Mouse (Mus musculus) embryo, embryonic 11.5 days (tissue): ENCODE results near the gene Caln1.
"Not testable (repeated sequence)": the region's sequence is repeated elsewhere in the genome, so short reads cannot be mapped to it uniquely, and the experiment has no call there.

Experiments
- DNase-seq: peaks from one replicate; pipeline ENCODE4 v3.0.0-alpha.2; 2012; ENCODE audit warnings: low read depth, low spot score

The Caln1 gene

DNA sequence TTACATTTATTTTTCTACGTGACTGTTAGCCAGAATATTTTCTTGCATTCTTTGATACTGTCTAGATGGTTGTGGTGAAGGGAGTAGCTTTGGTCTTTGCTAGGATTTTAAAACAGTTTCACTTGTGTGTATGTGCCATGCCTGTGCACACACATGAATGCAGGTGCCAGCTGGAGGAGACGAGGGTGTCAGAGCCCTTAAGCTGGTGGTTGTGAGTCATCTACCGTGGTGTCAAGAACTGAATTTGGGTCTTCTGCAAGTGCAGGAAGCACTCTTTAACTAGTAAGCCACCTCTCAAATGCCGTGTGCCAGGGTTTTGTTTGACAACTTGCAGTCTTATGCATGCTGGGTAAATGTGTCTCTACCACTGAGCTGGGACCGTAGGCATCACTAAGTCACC is 178.2 kb downstream of the Caln1 start:
- DNase-seq, result no peak

GRCm38 (mm10) chr5:130553916-130554315 is 184.7 kb downstream of the Caln1 start:
- DNase-seq, result no peak

DNA sequence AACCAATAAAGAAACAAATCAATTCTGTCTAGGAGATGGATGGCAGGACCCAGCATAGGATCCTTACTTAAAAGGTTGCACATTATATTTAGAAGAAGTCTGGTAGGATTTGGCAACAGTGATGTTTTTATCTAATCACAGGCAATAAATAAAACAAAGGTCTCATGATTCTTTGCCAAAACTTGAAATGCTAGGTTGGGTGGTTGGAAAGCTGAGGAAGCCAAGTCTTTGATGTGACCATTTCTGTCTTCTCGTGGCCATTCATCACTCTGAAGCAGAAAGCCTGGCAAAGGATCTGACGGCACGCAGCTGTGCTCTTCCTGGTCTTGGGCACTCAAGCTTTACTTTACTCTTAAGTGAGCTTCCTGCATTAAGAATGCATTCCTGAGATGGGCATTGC is 193.9 kb downstream of the Caln1 start:
- no peak for DNase-seq

GRCm38 (mm10) chr5:130566002-130566401 is 196.7 kb downstream of the Caln1 start:
- no peak for DNase-seq

- DNase-seq, result no peak
Measured at GRCm38 (mm10) chr5:130577581-130577980, 208.3 kb downstream of the Caln1 start.

- DNase-seq, result no peak
Measured at GRCm38 (mm10) chr5:130584042-130584441, 214.8 kb downstream of the Caln1 start.

DNA sequence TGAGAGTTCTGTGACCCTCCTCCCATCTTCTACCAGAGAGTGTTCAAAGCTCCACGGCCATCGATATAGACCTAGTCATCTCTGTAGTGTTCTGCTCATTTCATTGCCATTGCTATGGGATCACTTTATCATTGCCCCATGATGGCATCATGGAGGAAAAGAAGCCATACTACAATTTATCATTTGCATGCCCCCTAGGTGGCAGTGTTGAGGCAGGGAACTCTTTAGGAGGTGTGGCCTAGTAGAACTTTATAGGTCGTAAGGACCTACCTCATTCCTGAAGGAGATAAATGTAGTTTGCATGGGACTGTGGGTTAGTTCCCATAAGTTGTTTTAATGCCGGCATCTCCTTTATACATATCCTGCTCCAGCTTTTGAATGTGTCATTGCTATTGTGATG is 217.0 kb downstream of the Caln1 start:
- no peak for DNase-seq

DNA sequence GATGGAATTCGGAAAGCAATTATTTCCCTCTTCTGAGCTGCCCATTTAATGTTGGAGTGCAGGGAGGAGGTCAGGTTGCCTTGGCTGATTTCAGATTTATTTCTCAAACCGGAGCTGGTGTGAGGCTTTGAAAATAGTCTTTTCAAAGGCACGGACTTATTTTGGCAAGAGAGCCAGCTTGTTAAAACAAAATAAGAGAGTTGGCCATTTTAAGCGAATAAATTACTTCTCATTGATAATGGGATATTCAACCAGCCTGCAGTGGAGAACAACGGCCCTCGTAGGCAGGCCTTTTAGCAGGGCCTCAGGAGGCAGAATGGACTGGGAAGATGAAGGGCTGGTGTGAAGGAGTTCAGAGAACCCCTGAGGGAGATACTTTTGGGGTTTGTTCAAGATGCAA is 227.3 kb downstream of the Caln1 start:
- no peak for DNase-seq

DNA sequence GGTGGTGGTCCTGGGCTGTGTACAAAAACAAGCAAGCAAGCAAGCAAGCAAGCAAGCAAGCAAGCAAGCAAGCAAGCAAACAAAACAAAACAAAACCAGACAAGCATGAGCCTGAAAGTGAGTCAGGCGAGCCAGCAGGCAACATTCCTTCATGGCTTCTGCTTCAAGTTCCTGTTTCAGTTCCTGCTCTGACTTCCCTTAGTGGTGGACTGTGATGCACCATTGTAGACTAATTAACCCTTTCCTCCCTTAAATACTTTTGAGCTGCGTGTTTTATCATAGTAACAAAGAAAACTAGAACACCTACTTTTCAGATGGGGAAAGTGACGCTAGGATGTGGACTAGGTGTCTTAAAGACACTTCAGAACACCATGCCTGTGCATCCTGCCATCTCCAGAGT is 244.4 kb downstream of the Caln1 start:
- DNase-seq, result no peak

- no peak for DNase-seq
Measured at GRCm38 (mm10) chr5:130614209-130614608, 245.0 kb downstream of the Caln1 start.

DNA sequence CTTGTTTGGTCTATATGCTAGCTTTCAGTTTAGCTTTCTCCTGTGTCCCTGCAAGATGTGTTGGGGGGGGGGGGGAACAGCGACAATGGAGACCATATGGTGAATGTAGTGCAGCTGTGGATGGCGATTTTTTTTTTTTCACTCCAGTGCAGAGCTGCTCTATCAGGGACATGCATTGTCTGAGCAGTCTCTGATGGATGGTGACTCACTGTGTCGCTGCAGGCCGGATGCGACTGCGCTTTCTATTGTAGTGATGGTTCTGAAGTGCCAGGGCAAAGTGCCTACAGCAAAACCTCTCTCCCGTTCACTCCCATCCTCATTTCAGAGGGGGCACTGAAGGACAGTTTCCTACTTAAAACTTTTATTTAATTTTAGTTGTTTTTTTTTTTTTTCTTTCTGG is 250.8 kb downstream of the Caln1 start:
- DNase-seq, result no peak

GRCm38 (mm10) chr5:130623206-130623605 is 254.0 kb downstream of the Caln1 start:
- peak; percentile 65 for DNase-seq

GRCm38 (mm10) chr5:130627800-130628199 is 258.5 kb downstream of the Caln1 start:
- no peak for DNase-seq

- DNase-seq, result no peak
Measured at GRCm38 (mm10) chr5:130635397-130635796, 266.1 kb downstream of the Caln1 start.

GRCm38 (mm10) chr5:130641881-130642280 is 272.6 kb downstream of the Caln1 start:
- DNase-seq, result no peak

GRCm38 (mm10) chr5:130646126-130646525 is 276.9 kb downstream of the Caln1 start:
- DNase-seq, result not testable (repeated sequence)

- no peak for DNase-seq
Measured at GRCm38 (mm10) chr5:130658141-130658540, 288.9 kb downstream of the Caln1 start.

GRCm38 (mm10) chr5:130666091-130666490 is 296.8 kb downstream of the Caln1 start:
- no peak for DNase-seq

DNA sequence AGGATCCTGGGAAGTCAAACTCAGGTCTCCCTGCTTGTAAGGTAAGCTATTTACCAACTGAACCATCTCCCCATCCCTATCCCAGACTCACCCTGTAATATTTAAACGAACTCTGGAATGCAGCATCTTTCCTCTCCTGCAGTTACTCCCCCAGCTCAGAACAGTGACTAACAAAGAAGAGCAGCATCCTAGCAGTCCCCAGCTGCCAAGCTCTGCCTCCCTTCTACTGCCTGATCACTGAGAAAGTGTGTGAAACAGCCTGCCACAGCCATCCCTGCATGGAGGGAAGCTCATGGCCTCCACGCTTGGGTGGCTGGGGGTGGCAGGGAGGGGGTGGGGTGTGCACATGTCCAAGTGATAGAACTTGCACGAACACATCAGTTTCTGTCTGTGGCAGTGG is 303.3 kb downstream of the Caln1 start:
- no peak for DNase-seq

DNA sequence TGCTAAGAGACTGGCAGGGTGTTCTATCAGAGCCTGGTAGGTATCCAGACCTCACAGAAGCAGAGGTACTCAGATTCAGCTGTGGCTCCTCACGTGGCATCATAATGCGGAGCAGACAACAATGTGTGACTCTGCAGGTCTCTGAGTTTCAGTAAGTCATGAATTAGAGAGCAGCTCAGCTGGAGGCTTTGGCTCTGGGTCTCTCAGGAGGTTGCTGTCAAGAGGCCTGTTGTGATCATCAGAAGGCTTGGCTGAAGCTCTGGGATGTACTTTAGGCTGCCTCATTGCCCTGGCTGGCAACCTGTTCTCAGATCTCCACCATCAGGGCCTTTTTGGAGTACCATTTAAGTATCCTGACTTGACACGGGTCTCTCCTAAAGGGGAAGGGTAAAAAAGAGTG is 303.8 kb downstream of the Caln1 start:
- no peak for DNase-seq

- no peak for DNase-seq
Measured at GRCm38 (mm10) chr5:130677895-130678294, 308.6 kb downstream of the Caln1 start.

GRCm38 (mm10) chr5:130685911-130686658 is 316.8 kb downstream of the Caln1 start:
- DNase-seq, result no peak

- no peak for DNase-seq
Measured at GRCm38 (mm10) chr5:130688385-130689138, 319.3 kb downstream of the Caln1 start.
